Mouse (Mus musculus) midbrain, postnatal 0 days (tissue): Measurements from ENCODE around the gene Snapin. TPM values are rescaled to one million over a fixed set of nuclear protein-coding genes. Genes with fewer than 3 reads are reported as not detected.

Experiments
- ATAC-seq: fragments of 200-750 bp; cut with Nextera tagmentation; 2 replicates; pipeline ENCODE4 v1.8.0; 2017; ENCODE audit warnings: moderate number of reproducible peaks, mild to moderate bottlenecking, moderate TSS enrichment, moderate library complexity; ENCODE audit not compliant: low FRiP score
- DNase-seq: peaks from one replicate; pipeline ENCODE4 v3.0.0-alpha.2; 2015; ENCODE audit warnings: low spot score
- H3K27ac ChIP-seq: fragments of 300-500 bp; sonication (generic); 2 replicates; pipeline ENCODE4 v1.5.1; 2014; ENCODE audit warnings: low read depth, mild to moderate bottlenecking, low read length, mixed read lengths
- H3K27me3 ChIP-seq: fragments of 300-500 bp; sonication (generic); 2 replicates; pipeline ENCODE4 v1.6.1; 2014; ENCODE audit warnings: low read length, control low read depth, mixed read lengths; ENCODE audit not compliant: insufficient read depth
- H3K36me3 ChIP-seq: fragments of 300-500 bp; sonication (generic); 2 replicates; pipeline ENCODE4 v1.6.1; 2014; ENCODE audit warnings: low read length, control low read depth, mixed read lengths; ENCODE audit not compliant: insufficient read depth
- H3K4me1 ChIP-seq: fragments of 300-500 bp; sonication (generic); 2 replicates; pipeline ENCODE4 v1.6.1; 2014; ENCODE audit warnings: mild to moderate bottlenecking, control low read depth, antibody characterized with exemption, low read length, mixed read lengths; ENCODE audit not compliant: insufficient read depth
- H3K4me2 ChIP-seq: fragments of 300-500 bp; sonication (generic); 2 replicates; pipeline ENCODE4 v1.6.1; 2014; ENCODE audit warnings: low read depth, mild to moderate bottlenecking, low read length, mixed read lengths; ENCODE audit not compliant: poor library complexity, severe bottlenecking
- H3K4me3 ChIP-seq: fragments of 300-500 bp; sonication (generic); 2 replicates; pipeline ENCODE4 v1.5.1; 2014; ENCODE audit warnings: low read depth, mild to moderate bottlenecking, low read length, moderate library complexity
- H3K9ac ChIP-seq: fragments of 300-500 bp; sonication (generic); replicated peaks from 2 replicates; pipeline ENCODE4 v1.6.1; 2014; ENCODE audit warnings: mild to moderate bottlenecking, low read length, moderate library complexity, mixed read lengths; ENCODE audit not compliant: poor library complexity, severe bottlenecking
- H3K9me3 ChIP-seq: fragments of 300-500 bp; sonication (generic); 2 replicates; pipeline ENCODE4 v1.6.1; 2016; ENCODE audit warnings: low read length, control low read depth
- CTCF ChIP-seq: IDR thresholded peaks from 2 replicates; pipeline ENCODE4 v1.5.1; 2016; ENCODE audit warnings: antibody characterized with exemption, mild to moderate bottlenecking
- WGBS: fragments of 180-500 bp; shearing (Covaris S2); extraction: QIAGEN DNeasy Blood & Tissue Kit; methylation state at CpG from one replicate; pipeline ENCODE4 v1.1.7; 2014; 5-methylcytosine and 5-hydroxymethylcytosine counted together
- polyA plus RNA-seq: library from polyadenylated mRNA; unstranded; fragments of >200 nt; fragmentation: Nextera tagmentation; extraction: Ambion mirVana; gene quantifications from 2 replicates; pipeline ENCODE4 v1.2.1, GENCODE M21; 2015
- total RNA-seq: library from RNA; depleted of rRNA; stranded (reverse); fragments of >200 nt; gene quantifications from 2 replicates; pipeline ENCODE4 v1.2.3, GENCODE M21; 2014

Snapin gene
- total and polyA plus RNA-seq, 2 experiments from 2014 or later = 41.2 to 93.5 TPM

- Histone ChIP-seq H3K4me1 (no peaks in the 10 kb centered on the region), H3K4me3 (no peak overlapping the region), H3K27ac (no peak overlapping the region), H3K36me3 (no peaks in the 10 kb centered on the region), H3K9me3 (no peaks in the 10 kb centered on the region), H3K4me2 (no peak overlapping the region), H3K27me3 (peaks cover 28% of the 10 kb centered on the region), H3K9ac (no peak overlapping the region)
- no peak for TF ChIP-seq CTCF
- no peak for DNase-seq
- no peak for ATAC-seq
- WGBS = 81% methylated on average over 9 of the region's 9 CpGs
Observed at GRCm38 (mm10) chr3:90459727-90460126, 31.1 kb downstream of the Snapin start.

- no peak overlapping the region for H3K4me2 ChIP-seq
- no peaks in the 10 kb centered on the region for H3K36me3 ChIP-seq
- H3K4me3 ChIP-seq = no peak overlapping the region
- no peak overlapping the region for H3K9ac ChIP-seq
- TF ChIP-seq CTCF = no peak
- DNase-seq = no peak
- H3K27me3 ChIP-seq = no peaks in the 10 kb centered on the region
- WGBS = 86% methylated on average over 14 of the region's 14 CpGs
- no peaks in the 10 kb centered on the region for H3K9me3 ChIP-seq
- ATAC-seq = no peak
- no peak overlapping the region for H3K27ac ChIP-seq
- no peaks in the 10 kb centered on the region for H3K4me1 ChIP-seq
Observed at GRCm38 (mm10) chr3:90454931-90455330, 35.9 kb downstream of the Snapin start.

GRCm38 (mm10) chr3:90451396-90452095 lies 39.3 kb downstream of the Snapin start:
- Histone ChIP-seq H3K36me3 (no peaks in the 10 kb centered on the region), H3K4me2 (no peak overlapping the region), H3K9me3 (no peaks in the 10 kb centered on the region), H3K27ac (no peak overlapping the region), H3K9ac (no peak overlapping the region), H3K4me3 (no peak overlapping the region), H3K27me3 (no peaks in the 10 kb centered on the region), H3K4me1 (0 out of 2 replicates have a peak, but pooled peaks cover 6% of the 10 kb centered on the region)
- no peak for DNase-seq
- ATAC-seq = no peak
- 45% methylated on average over 10 of the region's 10 CpGs for WGBS
- TF ChIP-seq CTCF = no peak

- no peaks in the 10 kb centered on the region for H3K36me3 ChIP-seq
- no peak for DNase-seq
- 32% methylated on average over 12 of the region's 12 CpGs for WGBS
- H3K27ac ChIP-seq = no peak overlapping the region
- no peak for ATAC-seq
- no peaks in the 10 kb centered on the region for H3K27me3 ChIP-seq
- H3K9ac ChIP-seq = no peak overlapping the region
- H3K9me3 ChIP-seq = no peaks in the 10 kb centered on the region
- H3K4me3 ChIP-seq = no peak overlapping the region
- TF ChIP-seq CTCF = no peak
- no peak overlapping the region for H3K4me2 ChIP-seq
- H3K4me1 ChIP-seq = peaks cover 12% of the 10 kb centered on the region; the same call in 1 of the 2 replicates
Observed at GRCm38 (mm10) chr3:90450874-90451273, 40.0 kb downstream of the Snapin start.

GRCm38 (mm10) chr3:90448626-90449025 lies 42.2 kb downstream of the Snapin start:
- no peaks in the 10 kb centered on the region for H3K36me3 ChIP-seq
- no peak overlapping the region for H3K4me2 ChIP-seq
- H3K27me3 ChIP-seq = no peaks in the 10 kb centered on the region
- DNase-seq (no peak), ATAC-seq (no peak)
- H3K9ac ChIP-seq = no peak overlapping the region
- no peak for TF ChIP-seq CTCF
- 30% methylated on average over 6 of the region's 6 CpGs for WGBS
- no peak overlapping the region for H3K4me3 ChIP-seq
- no peaks in the 10 kb centered on the region for H3K9me3 ChIP-seq
- H3K27ac ChIP-seq = no peak overlapping the region
- peaks cover 13% of the 10 kb centered on the region; the same call in 1 of the 2 replicates for H3K4me1 ChIP-seq

- Histone ChIP-seq H3K36me3 (no peaks in the 10 kb centered on the region), H3K4me2 (peak overlapping the region; percentile 49), H3K4me3 (0 out of 2 replicates have a peak overlapping the region, but pooled peaks have one; percentile 30), H3K27ac (peak overlapping the region; percentile 76), H3K4me1 (peaks cover 13% of the 10 kb centered on the region; the same call in 1 of the 2 replicates), H3K27me3 (no peaks in the 10 kb centered on the region), H3K9me3 (no peaks in the 10 kb centered on the region), H3K9ac (peak overlapping the region; percentile 50; the same call in 1 of the 2 replicates)
- no peak for ATAC-seq
- DNase-seq = peak; percentile 16
- 39% methylated on average over 7 of the region's 7 CpGs for WGBS
- TF ChIP-seq CTCF = no peak
Observed at GRCm38 (mm10) chr3:90447123-90447494, 43.7 kb downstream of the Snapin start.
